Mouse (Mus musculus): ENCODE results near the gene Lrsam1. TPM values are rescaled to one million over a fixed set of nuclear protein-coding genes. Genes with fewer than 3 reads are reported as not detected.

Gene Lrsam1
- polyA plus RNA-seq, 1 experiment from 2014 or later: 24.5 TPM

- H3K27ac ChIP-seq (ENCODE audit: low read depth, low read length): no peak overlapping the region; the same call in 1 of the 2 replicates
- H3K27me3 ChIP-seq (replicated peaks; ENCODE audit: control insufficient read depth, insufficient read depth, low read length): no peaks in the 10 kb centered on the region
- no peaks in the 10 kb centered on the region for H3K36me3 ChIP-seq (ENCODE audit: control insufficient read depth, insufficient read depth, low read length)
- H3K4me3 ChIP-seq (ENCODE audit: low read length): no peak overlapping the region
- H3K9ac ChIP-seq (ENCODE audit: low read depth, low read length): no peak overlapping the region
- no peaks in the 10 kb centered on the region for H3K9me3 ChIP-seq (ENCODE audit: control insufficient read depth, low read length)
- 40% methylated on average over 10 of the region's 10 CpGs for WGBS
- no peak overlapping the region for H3K4me2 ChIP-seq (ENCODE audit: low read length)
- ATAC-seq: 0 out of 2 replicates have a peak, but pooled peaks have one; percentile 34
- H3K4me1 ChIP-seq (ENCODE audit: control insufficient read depth, insufficient read depth, low read depth, low read length): peaks cover 23% of the 10 kb centered on the region
These were observed 64.8 kb downstream of the Lrsam1 start for GRCm38 (mm10) chr2:32896507-32897147.

- Histone ChIP-seq H3K27ac (ENCODE audit: low read depth, low read length) (peak overlapping the region; percentile 26; the same call in 1 of the 2 replicates), H3K9ac (ENCODE audit: low read depth, low read length) (0 out of 2 replicates have a peak overlapping the region, but pooled peaks have one; percentile 15), H3K4me2 (ENCODE audit: low read length) (no peak overlapping the region), H3K36me3 (ENCODE audit: control insufficient read depth, insufficient read depth, low read length) (no peaks in the 10 kb centered on the region), H3K4me1 (ENCODE audit: control insufficient read depth, insufficient read depth, low read depth, low read length) (peaks cover 23% of the 10 kb centered on the region), H3K9me3 (ENCODE audit: control insufficient read depth, low read length) (no peaks in the 10 kb centered on the region), H3K27me3 (replicated peaks; ENCODE audit: control insufficient read depth, insufficient read depth, low read length) (no peaks in the 10 kb centered on the region), H3K4me3 (ENCODE audit: low read length) (no peak overlapping the region)
- 31% methylated on average over 8 of the region's 8 CpGs for WGBS
- ATAC-seq: peak; percentile 46; the same call in 1 of the 2 replicates
These were observed 65.8 kb downstream of the Lrsam1 start for GRCm38 (mm10) chr2:32895606-32896106.

- Histone ChIP-seq H3K27me3 (replicated peaks; ENCODE audit: control insufficient read depth, insufficient read depth, low read length) (no peaks in the 10 kb centered on the region), H3K4me1 (ENCODE audit: control insufficient read depth, insufficient read depth, low read depth, low read length) (peaks cover 23% of the 10 kb centered on the region)
These were observed 67.3 kb downstream of the Lrsam1 start for GRCm38 (mm10) chr2:32894097-32894496.

GRCm38 (mm10) chr2:32892490-32892889 lies 68.9 kb downstream of the Lrsam1 start:
- H3K27me3 ChIP-seq (replicated peaks; ENCODE audit: control insufficient read depth, insufficient read depth, low read length): no peaks in the 10 kb centered on the region
- peaks cover 27% of the 10 kb centered on the region for H3K4me1 ChIP-seq (ENCODE audit: control insufficient read depth, insufficient read depth, low read depth, low read length)
- no peak overlapping the region for H3K4me2 ChIP-seq (ENCODE audit: low read length)
- no peaks in the 10 kb centered on the region for H3K36me3 ChIP-seq (ENCODE audit: control insufficient read depth, insufficient read depth, low read length)
- no peak for ATAC-seq
- H3K27ac ChIP-seq (ENCODE audit: low read depth, low read length): no peak overlapping the region
- no peak overlapping the region for H3K9ac ChIP-seq (ENCODE audit: low read depth, low read length)
- no peaks in the 10 kb centered on the region for H3K9me3 ChIP-seq (ENCODE audit: control insufficient read depth, low read length)
- 93% methylated on average over 14 of the region's 14 CpGs for whole genome bisulfite sequencing
- H3K4me3 ChIP-seq (ENCODE audit: low read length): no peak overlapping the region

More at GRCm38 (mm10) chr2:32894097-32894496, 67.3 kb downstream of the Lrsam1 start:
- Histone ChIP-seq H3K36me3 (ENCODE audit: control insufficient read depth, insufficient read depth, low read length) (no peaks in the 10 kb centered on the region), H3K27ac (ENCODE audit: low read depth, low read length) (no peak overlapping the region), H3K4me2 (ENCODE audit: low read length) (no peak overlapping the region), H3K9ac (ENCODE audit: low read depth, low read length) (no peak overlapping the region), H3K9me3 (ENCODE audit: control insufficient read depth, low read length) (no peaks in the 10 kb centered on the region), H3K4me3 (ENCODE audit: low read length) (no peak overlapping the region)
- no peak for ATAC-seq
- 85% methylated on average over 2 of the region's 2 CpGs for whole genome bisulfite sequencing

GRCm38 (mm10) chr2:32891278-32891677 lies 70.1 kb downstream of the Lrsam1 start:
- no peak overlapping the region for H3K27ac ChIP-seq (ENCODE audit: low read depth, low read length)
- no peaks in the 10 kb centered on the region for H3K9me3 ChIP-seq (ENCODE audit: control insufficient read depth, low read length)
- H3K27me3 ChIP-seq (replicated peaks; ENCODE audit: control insufficient read depth, insufficient read depth, low read length): no peaks in the 10 kb centered on the region
- H3K4me1 ChIP-seq (ENCODE audit: control insufficient read depth, insufficient read depth, low read depth, low read length): peaks cover 17% of the 10 kb centered on the region
- H3K9ac ChIP-seq (ENCODE audit: low read depth, low read length): no peak overlapping the region
- H3K4me3 ChIP-seq (ENCODE audit: low read length): no peak overlapping the region
- no peaks in the 10 kb centered on the region for H3K36me3 ChIP-seq (ENCODE audit: control insufficient read depth, insufficient read depth, low read length)
- ATAC-seq: no peak
- H3K4me2 ChIP-seq (ENCODE audit: low read length): no peak overlapping the region
- 78% methylated on average over 9 of the region's 9 CpGs for WGBS

- ATAC-seq: no peak
- Histone ChIP-seq H3K4me3 (ENCODE audit: low read length) (no peak overlapping the region), H3K9me3 (ENCODE audit: control insufficient read depth, low read length) (no peaks in the 10 kb centered on the region), H3K4me2 (ENCODE audit: low read length) (no peak overlapping the region), H3K36me3 (ENCODE audit: control insufficient read depth, insufficient read depth, low read length) (no peaks in the 10 kb centered on the region), H3K4me1 (ENCODE audit: control insufficient read depth, insufficient read depth, low read depth, low read length) (peaks cover 7% of the 10 kb centered on the region), H3K27me3 (replicated peaks; ENCODE audit: control insufficient read depth, insufficient read depth, low read length) (no peaks in the 10 kb centered on the region), H3K9ac (ENCODE audit: low read depth, low read length) (no peak overlapping the region), H3K27ac (ENCODE audit: low read depth, low read length) (no peak overlapping the region)
- WGBS: 83% methylated on average over 3 of the region's 3 CpGs
These were observed 71.1 kb downstream of the Lrsam1 start for GRCm38 (mm10) chr2:32890280-32890679.

GRCm38 (mm10) chr2:32888551-32888950 lies 72.9 kb downstream of the Lrsam1 start:
- H3K27ac ChIP-seq (ENCODE audit: low read depth, low read length): no peak overlapping the region
- H3K36me3 ChIP-seq (ENCODE audit: control insufficient read depth, insufficient read depth, low read length): no peaks in the 10 kb centered on the region
- 0 out of 2 replicates have a peak, but pooled peaks have one; percentile 18 for ATAC-seq
- no peak overlapping the region for H3K4me2 ChIP-seq (ENCODE audit: low read length)
- H3K9me3 ChIP-seq (ENCODE audit: control insufficient read depth, low read length): no peaks in the 10 kb centered on the region
- H3K27me3 ChIP-seq (replicated peaks; ENCODE audit: control insufficient read depth, insufficient read depth, low read length): no peaks in the 10 kb centered on the region
- H3K4me1 ChIP-seq (ENCODE audit: control insufficient read depth, insufficient read depth, low read depth, low read length): peaks cover 6% of the 10 kb centered on the region
- 43% methylated on average over 3 of the region's 3 CpGs for WGBS
- H3K4me3 ChIP-seq (ENCODE audit: low read length): no peak overlapping the region
- H3K9ac ChIP-seq (ENCODE audit: low read depth, low read length): no peak overlapping the region

- Histone ChIP-seq H3K9ac (ENCODE audit: low read depth, low read length) (no peak overlapping the region), H3K9me3 (ENCODE audit: control insufficient read depth, low read length) (no peaks in the 10 kb centered on the region), H3K36me3 (ENCODE audit: control insufficient read depth, insufficient read depth, low read length) (no peaks in the 10 kb centered on the region), H3K27me3 (replicated peaks; ENCODE audit: control insufficient read depth, insufficient read depth, low read length) (no peaks in the 10 kb centered on the region), H3K4me2 (ENCODE audit: low read length) (no peak overlapping the region), H3K4me3 (ENCODE audit: low read length) (no peak overlapping the region), H3K4me1 (ENCODE audit: control insufficient read depth, insufficient read depth, low read depth, low read length) (peaks cover 6% of the 10 kb centered on the region), H3K27ac (ENCODE audit: low read depth, low read length) (no peak overlapping the region)
- ATAC-seq: peak; percentile 19; the same call in 1 of the 2 replicates
- WGBS: 28% methylated on average over 9 of the region's 9 CpGs
These were observed 73.4 kb downstream of the Lrsam1 start for GRCm38 (mm10) chr2:32888029-32888428.

GRCm38 (mm10) chr2:32884745-32885144 lies 76.7 kb downstream of the Lrsam1 start:
- 32% methylated on average over 7 of the region's 7 CpGs for WGBS
- Histone ChIP-seq H3K4me3 (ENCODE audit: low read length) (no peak overlapping the region), H3K27me3 (replicated peaks; ENCODE audit: control insufficient read depth, insufficient read depth, low read length) (no peaks in the 10 kb centered on the region), H3K4me1 (ENCODE audit: control insufficient read depth, insufficient read depth, low read depth, low read length) (peaks cover 25% of the 10 kb centered on the region), H3K36me3 (ENCODE audit: control insufficient read depth, insufficient read depth, low read length) (no peaks in the 10 kb centered on the region), H3K4me2 (ENCODE audit: low read length) (no peak overlapping the region), H3K27ac (ENCODE audit: low read depth, low read length) (no peak overlapping the region), H3K9ac (ENCODE audit: low read depth, low read length) (no peak overlapping the region; the same call in 1 of the 2 replicates), H3K9me3 (ENCODE audit: control insufficient read depth, low read length) (no peaks in the 10 kb centered on the region)
- ATAC-seq: no peak

Data from hindbrain, embryonic 16.5 days (tissue).